Mouse (Mus musculus) layer of hippocampus, adult 9-11 months (tissue): Measurements from ENCODE around the gene Foxl1.

Experiments
- DNase-seq: peaks from one replicate; pipeline ENCODE4 v3.0.0; 2022

Gene Foxl1

GRCm38 (mm10) chr8:121104049-121104818, 23.5 kb upstream of the Foxl1 start:
- peak; percentile 56 for DNase-seq

- DNase-seq = peak; percentile 98
Measured at GRCm38 (mm10) chr8:121107668-121108656, 19.8 kb upstream of the Foxl1 start, which contains the start of gene Mthfsd. Mthfsd (minus strand) TSS chr8:121108392.

- DNase-seq = no peak
Measured at GRCm38 (mm10) chr8:121108657-121109056, 19.1 kb upstream of the Foxl1 start.

- DNase-seq = no peak
Measured at GRCm38 (mm10) chr8:121111145-121111907, 16.4 kb upstream of the Foxl1 start.

- DNase-seq = peak; percentile 88
Measured at GRCm38 (mm10) chr8:121113261-121113660, 14.5 kb upstream of the Foxl1 start.

- no peak for DNase-seq
Measured at GRCm38 (mm10) chr8:121115136-121115535, 12.6 kb upstream of the Foxl1 start.

- peak; percentile 44 for DNase-seq
Measured at GRCm38 (mm10) chr8:121115948-121116347, 11.8 kb upstream of the Foxl1 start, which contains the start of gene Foxc2. Foxc2 (plus strand) TSS chr8:121116171.

- DNase-seq = no peak
Measured at GRCm38 (mm10) chr8:121116591-121117185, 11.1 kb upstream of the Foxl1 start.

GRCm38 (mm10) chr8:121117186-121117651, 10.5 kb upstream of the Foxl1 start:
- DNase-seq = no peak

GRCm38 (mm10) chr8:121117906-121118305, 9.8 kb upstream of the Foxl1 start:
- DNase-seq = no peak

- no peak for DNase-seq
Measured at GRCm38 (mm10) chr8:121118634-121119420, 8.9 kb upstream of the Foxl1 start.

GRCm38 (mm10) chr8:121119635-121120455, 7.9 kb upstream of the Foxl1 start:
- no peak for DNase-seq

GRCm38 (mm10) chr8:121120456-121121419, 7.0 kb upstream of the Foxl1 start:
- no peak for DNase-seq

- DNase-seq = no peak
Measured at GRCm38 (mm10) chr8:121121704-121122103, 6.0 kb upstream of the Foxl1 start.

- DNase-seq = no peak
Measured at GRCm38 (mm10) chr8:121122368-121122767, 5.4 kb upstream of the Foxl1 start.

- DNase-seq = no peak
Measured at GRCm38 (mm10) chr8:121123113-121123512, 4.6 kb upstream of the Foxl1 start.

- DNase-seq = no peak
Measured at GRCm38 (mm10) chr8:121124547-121125239, 3.0 kb upstream of the Foxl1 start.

- DNase-seq = no peak
Measured at GRCm38 (mm10) chr8:121125311-121125876, 2.3 kb upstream of the Foxl1 start.
